Mouse (Mus musculus) kidney, adult 10 weeks (tissue): ENCODE measurements around the gene Unc50. TPM values are rescaled to one million over a fixed set of nuclear protein-coding genes. Genes with fewer than 3 reads are reported as not detected.

Experiments used
- polyA plus RNA-seq: library from polyadenylated mRNA; stranded (reverse); fragments of 350-450 nt; fragmentation: Illumina TruSeq; extraction: RNeasy Lipid Tissue Mini Kit (QIAGEN cat#74804); gene quantifications from one replicate; pipeline ENCODE4 v1.2.3, GENCODE M21; 2014; ENCODE audit warnings: low read depth, low replicate concordance

Unc50 gene
- polyA plus RNA-seq, result 64.9 TPM

DNA sequence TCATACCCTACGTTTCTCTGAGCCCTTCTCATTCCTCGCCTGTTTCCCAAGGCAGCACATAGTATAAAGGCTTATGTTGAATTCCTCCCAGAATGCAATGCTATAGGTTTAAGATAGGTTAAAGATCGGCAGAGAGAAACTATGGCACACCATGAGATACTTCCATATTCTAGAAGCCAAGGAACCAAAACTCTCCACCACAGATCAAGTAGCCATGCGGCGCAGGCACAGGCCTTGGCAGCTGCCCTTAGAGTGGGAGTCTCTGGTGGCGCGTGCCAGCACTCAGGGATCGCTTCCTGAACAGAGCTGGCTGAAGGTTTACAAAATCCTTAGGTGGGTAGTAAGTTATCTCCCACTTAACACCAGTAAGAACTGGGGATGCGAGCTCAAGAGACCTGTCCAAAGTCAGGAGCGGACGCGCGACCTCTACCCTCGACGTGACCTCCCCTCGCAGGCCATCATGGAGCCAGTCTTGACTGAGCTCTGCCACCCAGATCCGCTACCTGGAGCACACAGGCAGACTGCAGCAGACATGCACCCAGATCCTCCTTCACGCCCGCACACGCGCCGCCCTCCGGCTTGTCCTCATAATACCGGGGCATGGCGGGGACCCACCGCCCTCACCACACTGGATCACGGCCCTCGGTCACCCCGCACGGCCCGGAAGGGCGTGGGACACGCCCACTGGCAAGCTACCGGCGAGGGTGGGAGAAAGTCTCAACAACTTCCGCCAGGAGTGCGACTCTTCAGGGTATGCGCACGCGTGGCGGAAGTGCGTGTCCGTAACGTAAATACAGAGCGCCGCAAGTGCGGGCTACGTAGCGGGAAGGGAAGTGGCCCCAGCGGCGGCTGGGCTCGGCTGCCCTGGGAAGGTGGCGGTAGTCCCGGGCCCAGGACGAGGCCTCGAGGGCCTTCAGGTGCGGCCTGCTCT, at the start of gene Unc50, which contains the start of gene Coa5:
TSS of gene Unc50 (plus strand) at position 774 of the 931 bp plus-strand sequence.
TSS of gene Coa5 (minus strand) at position 738 of the 931 bp plus-strand sequence.

Other genes with a start within 250 kb of the Unc50 start
- gene Cnga3, start 215.7 kb upstream of the Unc50 start, polyA plus RNA-seq, result not detected
- 4.4 TPM for gene Inpp4a, start 130.3 kb upstream of the Unc50 start, polyA plus RNA-seq
- gene Coa5, start within 50 bp of the Unc50 start, polyA plus RNA-seq, result 171 TPM
- 77.2 TPM for gene Mgat4a, start 110.9 kb downstream of the Unc50 start, polyA plus RNA-seq